Mouse (Mus musculus) gastrocnemius, adult 18-20 months (tissue): ENCODE data around the gene Uspl1. TPM values are rescaled to one million over a fixed set of nuclear protein-coding genes. Genes with fewer than 3 reads are reported as not detected.
"Not testable (repeated sequence)": the region's sequence is repeated elsewhere in the genome, so short reads cannot be mapped to it uniquely, and the experiment has no call there.

Experiments
- DNase-seq: peaks from one replicate; pipeline ENCODE4 v3.0.0; 2021; ENCODE audit warnings: low spot score
- long read RNA-seq, 2 experiments: library from polyadenylated mRNA; stranded (forward); transcript quantifications; one replicate each; pipeline ENCODE4 v2.0.0; 2021
- total RNA-seq, 2 experiments: library from RNA; stranded (reverse); gene quantifications; 2 replicates each; pipeline ENCODE4 v1.2.3; 2021

The Uspl1 gene
- 10 to 100 TPM; 27.4 to 30.9 TPM for total RNA-seq
- long read RNA-seq, experiment 1, transcript Uspl1-205 (8 exons, 3,792 nt): major isoform, 20 of 52 reads
- long read RNA-seq, experiment 1, transcript Uspl1-203 (9 exons, 2,931 nt): minor isoform, 7 of 52 reads
- long read RNA-seq, experiment 1, partial matches to known transcripts: 9 of 52 reads
- long read RNA-seq, experiment 1, other reads (novel, unspliced or antisense): 15 of 52 reads
- long read RNA-seq, experiment 2, transcript Uspl1-205 (8 exons, 3,792 nt): major isoform, 14 of 29 reads
- long read RNA-seq, experiment 2, partial matches to known transcripts: 4 of 29 reads
- long read RNA-seq, experiment 2, other reads (novel, unspliced or antisense): 7 of 29 reads

DNA sequence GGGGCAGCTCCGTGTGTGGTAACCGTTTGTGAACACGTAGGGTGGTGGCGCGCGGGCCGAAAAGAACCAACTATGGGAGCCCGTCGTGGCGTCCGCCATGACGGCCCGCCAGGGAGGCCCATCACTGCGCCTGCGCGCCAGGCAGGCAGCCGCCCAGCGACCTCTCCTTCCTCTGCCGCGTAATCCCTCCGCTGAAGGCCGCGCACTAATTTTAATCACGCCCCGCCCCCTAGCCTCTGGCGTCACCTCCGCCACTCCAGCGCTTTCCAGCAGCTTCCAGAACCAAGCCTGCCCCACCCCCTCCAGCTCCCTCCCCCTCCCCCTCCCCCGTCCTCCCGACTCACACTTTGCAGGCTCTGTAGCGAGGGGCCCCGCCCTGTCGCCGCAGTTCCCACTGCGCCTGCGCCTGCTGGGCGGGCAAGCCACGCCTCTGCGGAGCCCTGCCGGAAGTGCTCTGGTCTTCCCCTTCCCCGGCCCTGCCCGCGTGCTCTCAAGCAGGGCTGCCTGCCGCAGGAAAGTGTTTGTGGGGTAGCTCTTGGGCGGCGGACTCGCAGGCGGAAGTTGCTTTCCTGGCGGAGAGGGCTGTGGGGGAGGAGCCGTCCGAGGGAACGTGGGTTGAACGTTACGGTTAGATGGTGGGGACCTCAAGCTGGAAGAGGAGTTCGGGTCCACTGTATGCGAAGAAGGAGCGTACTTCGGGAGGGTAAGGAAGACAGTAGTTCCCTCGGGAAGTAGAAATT, at the start of gene Uspl1, which contains the start of gene Hmgb1:
TSS of gene Uspl1 (plus strand) at position 247 of the 740 bp plus-strand sequence.
TSS of gene Hmgb1 (minus strand) at position 386 of the 740 bp plus-strand sequence.
- peak; percentile 98 for DNase-seq

DNA sequence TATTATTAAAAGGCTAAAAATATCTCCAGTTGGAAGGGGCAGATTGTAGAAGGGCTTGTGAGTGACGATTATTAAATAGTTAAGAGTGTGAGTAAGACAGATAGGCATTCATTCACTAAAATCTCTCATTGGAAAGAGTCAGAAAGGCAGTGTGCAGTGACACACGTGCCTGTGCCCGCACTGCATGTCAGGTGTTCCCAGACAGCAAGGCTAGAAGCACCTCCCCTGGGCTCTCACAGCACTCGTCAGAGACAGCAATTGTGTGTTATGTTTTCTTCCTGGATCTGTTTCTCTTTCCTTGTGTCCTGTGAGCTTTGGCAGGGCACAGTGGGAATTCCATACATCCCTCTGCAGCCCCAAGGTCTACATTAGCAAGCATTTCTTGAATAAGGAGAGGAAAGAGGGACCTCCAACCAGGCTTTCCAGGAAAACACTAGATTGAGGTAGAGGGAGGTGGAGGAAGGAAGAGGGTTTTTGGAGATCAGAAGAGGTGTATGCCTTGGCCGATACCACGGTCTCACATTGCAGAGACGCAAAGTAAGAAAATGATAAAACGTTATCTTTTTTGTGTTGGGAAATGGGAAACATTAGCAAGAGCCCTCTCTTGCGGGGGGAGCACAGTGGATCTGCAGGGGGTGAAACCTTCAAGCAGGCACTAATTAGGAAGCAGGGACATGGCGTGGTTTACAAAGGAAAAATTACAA, 49.2 kb upstream of the Uspl1 start:
- DNase-seq: no peak

DNA sequence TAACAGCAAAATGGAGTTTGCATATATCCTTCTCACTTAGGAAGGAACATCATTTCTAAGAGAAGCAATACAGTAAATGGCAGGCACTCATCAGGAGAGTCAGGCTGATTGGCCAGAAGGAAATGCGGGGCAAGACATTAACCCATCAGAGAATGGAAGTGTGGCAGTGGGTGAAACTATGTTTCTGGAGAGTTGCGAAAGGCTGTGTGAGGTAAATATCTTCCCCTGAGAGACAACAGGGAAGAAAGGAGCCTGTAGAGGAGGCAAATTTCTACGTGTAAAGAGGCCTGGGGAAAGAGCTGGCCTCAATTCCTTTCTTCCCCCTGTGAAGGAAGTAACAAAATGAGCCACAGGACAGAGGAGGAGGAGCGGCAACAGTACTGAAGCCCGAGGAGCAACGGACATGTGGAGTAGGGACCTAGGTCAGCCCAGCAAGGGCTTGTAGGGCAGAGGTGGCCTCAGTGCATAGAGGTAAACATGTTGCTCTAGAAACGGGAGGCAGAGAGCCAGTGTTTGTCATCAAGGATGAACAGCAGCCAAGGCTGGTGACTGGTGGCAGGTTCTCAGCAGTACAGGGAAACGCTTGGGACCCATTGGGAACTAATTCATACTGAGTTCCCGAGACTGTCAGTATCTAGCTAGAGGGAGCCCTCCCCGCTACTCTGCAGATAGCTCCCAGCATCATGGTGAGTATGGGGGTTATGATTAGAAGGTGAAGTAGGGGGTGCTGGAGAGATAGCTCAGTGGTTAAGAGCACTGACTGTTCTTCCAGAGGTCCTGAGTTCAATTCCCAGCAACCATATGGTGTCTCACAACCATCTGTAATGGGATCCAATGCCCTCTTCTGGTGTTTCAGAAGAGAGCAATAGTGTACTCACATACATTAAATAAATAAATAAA, 48.4 kb upstream of the Uspl1 start:
- no peak for DNase-seq

DNA sequence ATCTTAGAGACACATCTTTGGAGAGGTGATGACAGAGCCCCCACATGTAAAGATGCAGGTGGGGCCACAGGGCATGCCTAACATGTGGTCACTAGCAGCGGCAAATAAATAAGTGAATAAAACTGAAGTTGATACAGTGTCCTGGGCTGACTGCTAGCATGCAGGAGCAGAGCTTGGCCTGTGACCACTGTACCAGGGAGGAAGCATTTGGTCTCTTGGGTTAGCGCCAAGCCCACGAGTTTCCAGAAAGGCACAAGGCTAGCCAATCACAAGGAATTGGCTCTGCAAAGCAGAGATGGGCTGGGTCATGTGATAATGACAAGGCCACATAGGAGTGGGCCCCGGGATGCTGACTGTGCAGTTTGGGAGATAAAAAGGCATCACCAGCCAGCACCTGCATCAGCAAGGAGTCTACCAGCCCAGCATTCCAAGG, 47.2 kb upstream of the Uspl1 start:
- DNase-seq: no peak

DNA sequence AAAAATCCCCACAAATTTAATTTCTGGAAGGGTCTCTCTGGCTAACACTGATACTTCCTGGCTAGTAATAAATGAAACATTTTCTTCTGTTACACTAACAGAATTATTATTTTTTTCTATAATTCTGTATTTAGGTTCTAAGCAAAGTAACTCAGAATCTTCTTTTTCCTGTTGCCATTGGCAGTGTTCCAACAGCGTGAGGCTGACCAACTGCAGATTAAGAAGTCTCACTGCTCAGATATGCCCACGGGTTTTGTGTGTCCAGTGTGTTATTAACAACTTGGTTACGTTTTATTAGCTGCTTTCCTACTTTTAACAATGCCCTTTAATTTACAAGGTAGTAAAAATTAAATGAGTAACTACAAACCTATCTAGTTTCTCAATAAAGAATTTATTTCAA, 46.7 kb upstream of the Uspl1 start:
- no peak for DNase-seq

DNA sequence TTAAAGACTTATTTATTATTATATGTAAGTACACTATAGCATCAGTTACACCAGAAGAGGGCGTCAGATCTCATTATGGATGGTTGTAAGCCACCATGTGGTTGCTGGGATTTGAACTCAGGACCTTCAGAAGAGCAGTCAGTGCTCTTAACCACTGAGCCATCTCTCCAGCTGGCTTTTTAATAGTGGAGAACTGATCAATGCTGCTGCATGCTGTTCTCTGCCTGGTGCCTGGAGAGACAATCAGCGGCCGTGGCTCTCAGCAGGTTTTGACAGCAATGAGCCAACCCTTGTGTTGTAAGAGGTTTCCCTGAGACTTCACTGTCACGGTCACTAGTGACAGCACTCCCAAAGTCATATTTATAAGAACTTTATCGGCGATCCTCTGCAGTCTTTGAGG, 46.1 kb upstream of the Uspl1 start:
- not testable (repeated sequence) for DNase-seq

DNA sequence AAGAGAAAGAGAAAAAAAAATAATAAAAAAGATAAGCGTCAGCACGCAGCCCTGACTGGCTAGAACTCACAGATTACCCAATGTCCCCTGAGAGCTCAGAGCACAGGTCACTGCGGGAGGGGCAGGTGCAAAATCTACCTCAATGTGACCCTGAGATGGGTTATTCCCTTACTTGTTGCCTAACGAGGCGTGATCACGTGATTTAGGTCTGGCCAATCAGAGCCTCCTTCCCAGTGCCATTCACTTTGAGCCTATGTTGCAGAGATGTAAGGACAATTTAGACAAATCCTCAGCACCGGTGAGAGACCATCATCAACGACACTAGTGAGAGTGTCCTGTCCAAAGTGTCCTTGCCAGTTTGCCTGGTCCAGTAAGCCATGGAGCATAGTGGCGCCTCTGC, 43.8 kb upstream of the Uspl1 start:
- no peak for DNase-seq

DNA sequence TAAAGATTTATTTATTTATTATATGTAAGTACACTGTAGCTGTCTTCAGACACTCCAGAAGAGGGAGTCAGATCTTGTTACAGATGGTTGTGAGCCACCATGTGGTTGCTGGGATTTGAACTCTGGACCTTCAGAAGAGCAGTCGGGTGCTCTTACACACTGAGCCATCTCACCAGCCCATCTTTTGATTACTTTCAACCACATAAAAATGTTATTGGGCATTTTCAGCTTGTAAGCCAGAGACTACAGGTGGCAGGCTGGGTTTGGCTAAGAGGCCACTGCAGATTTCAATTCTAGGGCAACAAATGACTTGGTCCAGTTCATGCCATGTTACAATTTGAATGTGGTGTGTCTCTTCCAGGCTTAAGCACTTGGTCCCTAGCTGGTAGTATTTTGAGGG, 43.0 kb upstream of the Uspl1 start:
- DNase-seq: not testable (repeated sequence)

DNA sequence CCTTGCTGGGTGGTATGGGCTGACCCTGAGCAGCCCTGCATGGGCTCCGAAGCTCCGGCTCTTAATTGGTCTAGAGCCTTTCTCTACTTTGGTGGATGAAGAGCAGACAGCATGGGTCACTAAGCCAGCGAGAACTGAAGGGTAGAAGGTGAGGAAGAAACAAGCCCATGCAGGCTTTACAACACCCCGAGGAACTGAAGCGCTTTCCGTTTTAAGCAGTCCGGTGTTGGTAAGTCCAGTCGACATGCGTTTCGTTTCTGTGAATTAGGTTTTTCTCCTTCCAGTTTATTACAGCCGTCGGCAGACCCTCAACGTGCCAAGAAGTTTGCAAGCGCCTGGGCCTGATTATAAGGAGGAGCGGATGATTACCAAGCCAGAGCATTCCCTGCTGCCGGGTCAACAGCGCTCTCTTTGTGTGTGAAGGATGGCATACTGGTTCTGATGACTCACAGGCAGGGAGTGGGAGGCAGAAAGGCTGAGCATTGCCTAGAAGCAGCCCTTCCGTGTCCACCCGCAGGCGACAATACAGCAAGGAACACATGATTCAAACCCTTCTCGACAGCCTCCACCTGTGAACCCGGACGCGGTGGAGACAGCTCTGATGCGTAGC, 40.3 kb upstream of the Uspl1 start:
- no peak for DNase-seq

DNA sequence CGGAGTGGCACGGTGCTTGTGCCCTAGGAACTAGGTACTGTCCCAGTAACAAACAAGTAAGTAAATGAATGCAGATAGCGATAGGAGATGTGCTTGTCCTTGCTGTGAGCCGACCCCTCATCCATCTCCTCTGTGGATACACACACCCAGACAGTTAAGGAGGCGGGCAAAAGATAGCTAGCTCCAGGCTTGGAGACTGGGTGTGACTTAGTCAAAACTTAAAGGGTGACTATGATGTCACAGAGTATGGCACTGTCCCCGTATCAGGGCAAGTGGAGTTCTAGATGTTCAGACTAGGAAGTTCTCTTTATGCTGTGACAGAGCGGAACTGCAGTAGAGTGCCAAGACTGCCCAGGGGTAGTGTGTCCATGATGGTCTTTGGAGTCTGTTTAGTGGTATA, 37.5 kb upstream of the Uspl1 start:
- DNase-seq: no peak

DNA sequence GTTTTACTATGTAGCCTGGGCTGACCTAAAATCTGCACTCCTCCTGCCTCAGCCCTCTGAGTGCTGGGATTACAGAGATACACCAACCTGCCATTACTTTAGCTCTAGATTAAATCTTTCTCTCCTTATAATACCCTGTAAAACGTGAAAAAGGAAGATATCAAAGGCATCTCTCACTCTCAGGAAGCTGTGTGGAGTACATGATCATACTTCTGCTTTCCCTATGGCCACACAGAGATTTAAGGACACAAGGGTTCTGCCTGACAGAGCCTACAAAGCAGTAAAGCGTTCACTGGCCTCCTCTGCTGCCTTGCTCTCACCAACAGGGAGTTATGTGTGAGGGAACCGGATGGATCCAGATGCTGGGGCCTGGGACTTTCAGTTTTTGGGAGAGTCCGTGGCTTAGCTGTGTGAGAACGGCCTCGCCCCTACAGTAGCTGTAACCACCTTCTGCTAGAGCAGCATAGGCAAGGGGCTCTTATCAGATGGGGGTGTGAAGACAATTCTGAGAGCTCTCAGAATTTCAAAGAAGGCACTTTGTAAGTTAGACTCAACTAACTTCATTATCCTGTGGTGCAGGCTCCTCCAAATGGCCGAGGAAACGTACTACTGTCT, 36.7 kb upstream of the Uspl1 start:
- DNase-seq: no peak

DNA sequence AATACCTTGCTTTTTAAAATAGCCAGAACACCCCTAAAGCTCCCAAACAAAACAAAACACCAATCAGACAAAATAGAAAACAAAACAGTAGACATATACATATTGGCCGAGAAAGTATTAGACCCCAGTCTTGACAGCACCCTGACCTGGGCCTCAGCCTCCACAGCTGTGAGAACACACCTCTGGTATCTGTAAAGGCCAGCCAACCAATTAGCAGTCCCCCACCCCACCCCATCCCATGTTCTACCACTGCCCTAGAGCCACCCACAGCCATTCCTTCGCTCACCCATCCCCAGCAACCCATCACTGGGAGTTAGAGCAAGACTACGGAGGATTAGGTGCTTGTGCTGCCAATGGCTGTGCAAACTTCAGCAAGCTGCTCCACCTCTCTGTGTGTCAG, 33.3 kb upstream of the Uspl1 start:
- no peak for DNase-seq

DNA sequence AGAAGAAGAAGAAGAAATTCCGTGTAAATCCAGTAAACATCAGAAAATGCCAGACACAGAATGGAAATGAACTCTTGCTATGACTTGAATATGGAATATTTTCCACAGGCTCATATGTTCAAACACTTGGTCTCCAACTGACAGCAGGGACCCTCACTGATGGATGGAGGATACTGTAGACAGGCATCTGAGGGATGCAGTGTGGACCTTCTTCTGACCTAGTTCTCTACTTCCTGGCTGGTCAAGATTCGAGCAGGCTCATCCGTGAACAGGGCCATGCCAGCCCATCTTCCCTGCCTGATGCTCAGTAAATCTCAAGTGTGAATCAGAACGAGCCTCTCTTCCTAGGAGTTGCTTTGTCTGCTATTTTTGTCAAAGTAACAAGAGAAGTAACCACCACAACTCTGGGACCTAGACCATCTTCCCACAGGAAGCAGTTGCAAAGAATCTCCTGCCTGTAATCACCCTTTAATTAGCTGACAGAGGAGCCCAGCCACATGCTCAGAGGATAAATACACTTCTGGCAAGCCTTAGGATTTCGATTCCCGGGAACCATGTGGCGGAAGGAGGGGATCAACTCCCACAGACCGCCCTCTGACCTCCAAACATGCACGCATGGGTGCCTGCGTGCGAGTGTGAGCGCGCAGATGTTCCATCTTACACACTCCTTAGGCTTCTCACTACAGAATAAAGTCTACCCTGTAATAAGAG, 31.9 kb upstream of the Uspl1 start:
- peak; percentile 43 for DNase-seq

DNA sequence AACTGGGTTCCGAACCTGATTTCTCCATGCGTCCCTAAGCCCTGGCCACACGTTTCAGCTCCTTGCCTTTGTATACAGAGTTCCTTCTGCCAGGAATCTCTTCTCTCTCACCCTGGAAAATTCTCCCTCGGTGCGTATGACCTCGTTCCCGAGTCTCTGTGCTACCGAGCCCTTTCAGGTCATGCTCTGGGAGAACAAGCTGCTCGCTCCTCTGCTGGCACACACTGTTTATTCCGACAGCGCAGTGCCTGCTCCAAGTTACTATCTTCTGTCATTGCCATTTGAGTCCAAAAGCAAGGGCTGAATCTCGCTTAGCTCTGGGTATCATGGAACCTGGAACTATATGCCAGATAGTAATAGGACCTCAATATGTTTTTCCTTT, 31.4 kb upstream of the Uspl1 start:
- peak; percentile 63 for DNase-seq

DNA sequence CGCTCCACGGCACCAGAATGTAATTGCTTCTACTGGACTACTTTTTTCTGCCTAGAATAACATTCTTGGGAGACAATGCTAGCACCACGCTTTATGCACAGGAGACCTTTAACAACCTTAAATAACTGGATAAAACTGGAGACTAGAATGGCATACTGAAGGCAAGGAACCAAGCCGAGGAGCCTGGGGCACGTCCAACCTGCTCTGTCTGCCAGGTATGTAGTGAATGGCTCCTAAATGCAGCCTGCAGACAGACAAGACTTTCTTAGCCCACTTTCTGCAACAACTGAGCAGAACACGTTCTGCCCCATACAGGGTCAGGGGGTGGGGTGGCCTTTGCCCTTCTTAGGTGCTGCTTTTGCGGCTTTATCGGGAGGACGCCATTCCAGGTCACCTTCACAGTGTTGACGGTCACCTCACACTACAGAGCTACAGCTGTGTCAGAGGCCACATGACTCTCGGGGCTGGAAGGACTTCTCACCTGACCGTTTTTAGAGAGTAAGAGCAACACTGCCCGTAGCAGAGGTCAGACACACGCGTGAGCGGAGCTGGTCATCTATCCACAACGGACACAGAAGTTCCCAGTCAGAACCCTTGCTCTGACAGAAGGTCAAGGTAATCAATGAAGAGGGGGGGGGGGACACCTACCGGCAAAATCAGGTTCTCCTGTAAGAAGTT, 27.1 kb upstream of the Uspl1 start:
- DNase-seq: no peak

DNA sequence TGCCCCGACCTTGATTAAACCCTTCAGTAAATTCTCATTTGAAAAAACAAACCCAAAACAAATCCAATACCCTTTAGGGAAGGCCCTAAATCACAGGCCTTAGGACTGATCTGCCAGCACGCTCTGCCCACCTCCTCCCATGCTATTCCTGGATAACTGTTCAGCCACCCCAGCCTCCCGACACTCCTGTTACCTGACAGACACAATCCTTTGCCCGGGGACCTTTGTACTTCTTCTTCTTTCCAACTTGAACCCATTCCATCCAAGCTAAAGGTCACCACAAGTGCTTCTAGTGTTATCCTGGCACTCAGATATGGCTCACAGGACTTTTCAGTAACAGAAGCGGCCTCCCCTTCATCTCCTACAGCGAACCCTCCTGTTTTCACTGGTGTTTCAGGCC, 25.1 kb upstream of the Uspl1 start:
- DNase-seq: peak; percentile 25

DNA sequence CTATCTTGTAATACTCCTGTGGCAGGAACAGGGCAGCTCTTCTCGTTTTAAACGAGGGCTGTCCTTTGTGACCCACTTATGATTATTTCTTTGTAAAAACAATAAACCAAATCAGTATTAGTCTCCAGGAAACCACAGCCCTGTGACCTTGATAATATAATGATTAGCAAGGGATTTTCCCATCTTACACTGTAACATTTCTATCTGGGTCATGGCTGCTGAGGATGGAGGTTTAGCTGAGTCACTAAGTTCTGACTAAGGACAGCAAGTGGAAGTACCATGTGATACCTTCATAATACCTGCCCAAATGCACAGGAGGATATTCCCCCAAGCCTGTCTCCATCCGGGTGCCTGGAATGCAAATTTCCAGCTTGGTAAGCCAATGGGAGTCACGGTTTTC, 23.7 kb upstream of the Uspl1 start:
- DNase-seq: no peak

DNA sequence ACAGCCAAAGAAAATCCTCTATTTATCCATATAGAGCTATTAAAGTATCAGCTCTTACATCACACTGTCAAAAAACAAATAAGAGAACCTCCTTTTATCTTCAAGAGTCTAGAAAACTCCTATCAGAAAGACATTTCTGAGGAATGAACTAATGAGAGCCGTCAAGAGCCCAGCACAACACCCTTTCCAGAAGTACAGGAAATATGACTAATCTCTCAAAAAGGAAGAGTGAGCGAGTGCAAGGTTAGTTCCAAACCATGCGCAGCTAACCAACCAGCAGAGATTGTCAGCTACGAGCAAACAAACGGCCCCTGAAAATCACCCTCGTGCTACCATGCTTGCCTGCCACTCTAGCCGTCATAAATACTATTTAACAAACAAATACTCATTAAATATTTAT, 21.3 kb upstream of the Uspl1 start:
- no peak for DNase-seq

DNA sequence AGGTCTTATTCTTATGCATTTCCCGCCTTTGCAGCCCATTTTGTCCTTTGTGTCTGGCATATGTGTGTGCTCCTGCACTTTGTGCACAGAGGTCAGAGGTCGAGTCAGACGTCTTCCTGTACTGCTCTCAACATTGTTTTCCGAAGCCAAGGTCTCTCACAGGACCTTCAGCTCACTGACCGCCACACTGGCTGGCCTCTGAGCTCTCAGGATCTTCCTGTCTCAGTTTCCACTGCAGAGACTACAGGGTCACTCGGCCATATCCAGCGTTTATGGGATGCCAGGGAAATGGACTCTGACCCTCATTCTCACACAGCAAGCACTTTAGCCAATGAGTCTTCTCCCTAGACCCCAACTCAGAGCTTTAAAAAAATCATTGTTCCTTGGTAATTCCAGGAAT, 19.3 kb upstream of the Uspl1 start:
- no peak for DNase-seq
